Mouse (Mus musculus) heart, embryonic 11.5 days (tissue): ENCODE data around the gene Hoxa13. TPM values are rescaled to one million over a fixed set of nuclear protein-coding genes. Genes with fewer than 3 reads are reported as not detected.
A peak's percentile ranks its signal among the peaks of the same experiment; 100 is the strongest.

ENCODE experiments used
- ATAC-seq: fragments of 200-750 bp; cut with Nextera tagmentation; replicated peaks from 2 replicates; pipeline ENCODE4 v1.8.0; 2017; ENCODE audit warnings: moderate library complexity; ENCODE audit not compliant: insufficient number of reproducible peaks, low FRiP score, low TSS enrichment
- H3K27ac ChIP-seq: fragments of 300-500 bp; sonication (generic); 2 replicates; pipeline ENCODE4 v1.5.1; 2014; ENCODE audit warnings: mild to moderate bottlenecking, low read depth, low read length
- H3K27me3 ChIP-seq: fragments of 300-500 bp; sonication (generic); 2 replicates; pipeline ENCODE4 v1.6.1; 2014; ENCODE audit warnings: mild to moderate bottlenecking, low read length, mixed read lengths; ENCODE audit not compliant: control insufficient read depth, insufficient read depth
- H3K36me3 ChIP-seq: fragments of 300-500 bp; sonication (generic); 2 replicates; pipeline ENCODE4 v1.6.1; 2014; ENCODE audit warnings: mild to moderate bottlenecking, low read length, moderate library complexity, mixed read lengths; ENCODE audit not compliant: control insufficient read depth, insufficient read depth
- H3K4me1 ChIP-seq: fragments of 300-500 bp; sonication (generic); 2 replicates; pipeline ENCODE4 v1.6.1; 2014; ENCODE audit warnings: low read length; ENCODE audit not compliant: control insufficient read depth, insufficient read depth
- H3K4me2 ChIP-seq: fragments of 300-500 bp; sonication (generic); 2 replicates; pipeline ENCODE4 v1.6.1; 2014; ENCODE audit warnings: mild to moderate bottlenecking, moderate library complexity
- H3K4me3 ChIP-seq: fragments of 300-500 bp; sonication (generic); 2 replicates; pipeline ENCODE4 v1.5.1; 2014; ENCODE audit warnings: low read depth, low read length
- H3K9ac ChIP-seq: fragments of 300-500 bp; sonication (generic); 2 replicates; pipeline ENCODE4 v1.6.1; 2014; ENCODE audit warnings: mild to moderate bottlenecking, low read depth, low read length, moderate library complexity
- H3K9me3 ChIP-seq: fragments of 300-500 bp; sonication (generic); replicated peaks from 2 replicates; pipeline ENCODE4 v1.6.1; 2016; ENCODE audit warnings: low read length; ENCODE audit not compliant: control insufficient read depth
- WGBS: fragments of 180-500 bp; shearing (Covaris S2); extraction: QIAGEN DNeasy Blood & Tissue Kit; methylation state at CpG from one replicate; pipeline ENCODE4 v1.1.7; 2014; ENCODE audit not compliant: insufficient replicate concordance; 5-methylcytosine and 5-hydroxymethylcytosine counted together
- polyA plus RNA-seq: library from polyadenylated mRNA; unstranded; fragments of >200 nt; fragmentation: Nextera tagmentation; extraction: Ambion mirVana; gene quantifications from 2 replicates; pipeline ENCODE4 v1.2.1, GENCODE M21; 2014

The Hoxa13 gene
- 0.20 TPM in 1 of 2 replicates, not detected in the other for polyA plus RNA-seq

DNA sequence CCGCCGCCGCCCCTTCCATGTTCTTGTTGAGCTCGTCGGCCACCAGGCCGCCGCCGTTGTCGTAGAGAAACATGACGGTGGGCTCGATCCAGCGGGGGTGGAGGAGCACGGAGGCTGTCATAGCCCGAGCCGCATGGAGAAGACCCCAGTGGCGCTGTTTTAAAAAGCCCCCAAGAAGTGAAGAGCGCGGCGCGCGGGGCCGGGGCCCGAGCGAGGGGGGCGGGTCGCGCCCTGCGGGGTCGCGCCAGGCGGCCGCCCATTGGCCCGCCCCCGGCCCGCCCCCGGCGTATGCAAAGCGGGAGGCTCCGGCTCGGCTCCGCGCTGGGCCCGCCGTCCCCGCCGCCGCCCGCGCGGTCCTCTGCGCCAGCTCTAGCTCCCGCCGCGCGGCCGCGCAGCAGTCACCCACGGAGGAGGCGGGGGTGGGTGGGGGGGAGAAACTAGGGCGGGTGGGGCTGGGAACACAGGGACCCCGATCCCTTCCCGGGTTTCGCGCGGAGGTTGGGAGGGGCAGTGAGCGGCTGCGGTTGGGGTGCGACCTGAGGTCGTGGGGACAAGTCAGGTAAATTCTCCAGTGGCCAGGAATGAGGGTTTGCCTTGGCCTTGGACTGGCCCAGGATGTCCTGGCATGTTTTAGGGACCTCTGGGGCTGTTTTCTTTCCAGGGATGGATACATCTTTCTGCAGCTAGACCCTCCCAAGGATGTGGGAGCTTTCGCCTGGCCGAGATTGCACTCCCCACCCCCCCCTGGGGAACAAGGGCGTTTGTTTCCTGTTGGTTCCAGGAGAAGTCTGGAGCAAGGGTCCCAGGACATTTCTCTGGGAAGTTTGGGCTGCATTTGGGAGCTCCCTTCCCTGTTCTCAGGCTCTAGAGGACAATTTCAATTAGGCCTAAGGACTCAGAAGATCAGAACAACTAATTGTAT lies at the start of gene Hoxa13:
TSS of gene Hoxa13 (minus strand) at position 227 of the 922 bp plus-strand sequence.
- peak within 1 kb of the TSS; percentile 52 for H3K4me3 ChIP-seq
- peak; percentile 67 for ATAC-seq
- peak within 1 kb of the TSS; percentile 81 for H3K4me2 ChIP-seq
- H3K9ac ChIP-seq = no peak within 1 kb of the TSS
- H3K27ac ChIP-seq = no peak within 1 kb of the TSS
- H3K27me3 ChIP-seq = peaks cover 93% of the 10 kb centered on the region
- no peaks in the 10 kb centered on the region for H3K9me3 ChIP-seq
- 1% methylated on average over 31 of the region's 72 CpGs for WGBS
- H3K36me3 ChIP-seq = no peaks in the 10 kb centered on the region
- H3K4me1 ChIP-seq = no peaks in the 10 kb centered on the region; the same call in 1 of the 2 replicates

DNA sequence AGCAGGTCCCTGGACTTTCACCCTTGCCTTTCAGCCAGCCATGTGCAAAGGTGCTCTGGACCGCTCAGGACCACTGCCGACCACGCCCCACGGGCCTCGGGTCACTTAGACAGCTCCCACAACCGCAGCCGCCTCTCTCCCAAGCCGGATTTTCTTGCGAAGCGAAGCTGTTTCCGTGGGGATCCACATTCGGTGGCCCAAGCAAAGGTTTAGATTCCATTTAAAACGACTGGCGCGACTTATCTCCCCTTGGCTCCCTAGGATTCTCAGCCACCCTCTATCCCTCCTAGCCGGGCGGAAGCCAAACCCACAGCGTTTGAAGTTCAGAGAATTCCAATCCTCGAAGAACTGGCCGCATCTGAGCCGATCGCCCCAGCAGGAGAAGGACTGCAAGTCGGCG lies 49.7 kb upstream of the Hoxa13 start:
- WGBS = under 1% methylated on average over 24 of the region's 24 CpGs
- peak overlapping the region; percentile 40 for H3K4me2 ChIP-seq

DNA sequence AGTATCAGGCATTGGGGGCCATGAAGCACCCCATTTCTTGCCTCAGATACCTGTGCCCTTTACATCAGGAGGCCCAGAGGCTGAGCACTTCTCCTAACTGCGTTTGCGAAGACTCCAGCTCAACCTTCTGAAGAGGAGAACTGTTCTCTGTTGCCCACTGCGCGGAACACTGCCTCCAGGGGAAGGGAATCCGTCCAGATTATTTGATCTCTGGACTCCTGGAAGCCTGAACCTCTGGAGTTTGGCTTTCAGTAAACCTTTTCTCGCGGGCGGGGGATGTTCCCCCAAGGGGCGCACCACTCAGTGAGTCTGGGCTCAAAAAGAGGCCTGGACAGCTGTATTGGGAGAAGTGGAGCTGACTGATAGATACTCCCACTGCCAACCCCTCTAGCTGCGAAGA lies 49.1 kb upstream of the Hoxa13 start:
- Histone ChIP-seq H3K4me1 (peaks cover 5% of the 10 kb centered on the region; the same call in 1 of the 2 replicates), H3K27me3 (peaks cover 90% of the 10 kb centered on the region), H3K36me3 (no peaks in the 10 kb centered on the region), H3K4me2 (no peak overlapping the region), H3K4me3 (no peak overlapping the region), H3K9ac (no peak overlapping the region), H3K27ac (no peak overlapping the region), H3K9me3 (no peaks in the 10 kb centered on the region)
- 28% methylated on average over 10 of the region's 10 CpGs for WGBS
- no peak for ATAC-seq

More for the DNA sequence above, 49.7 kb upstream of the Hoxa13 start:
- Histone ChIP-seq H3K4me1 (peaks cover 5% of the 10 kb centered on the region; the same call in 1 of the 2 replicates), H3K27ac (no peak overlapping the region), H3K9ac (no peak overlapping the region), H3K27me3 (peaks cover 93% of the 10 kb centered on the region), H3K4me3 (peak overlapping the region; percentile 19; the same call in 1 of the 2 replicates), H3K9me3 (no peaks in the 10 kb centered on the region), H3K36me3 (no peaks in the 10 kb centered on the region)
- no peak for ATAC-seq

DNA sequence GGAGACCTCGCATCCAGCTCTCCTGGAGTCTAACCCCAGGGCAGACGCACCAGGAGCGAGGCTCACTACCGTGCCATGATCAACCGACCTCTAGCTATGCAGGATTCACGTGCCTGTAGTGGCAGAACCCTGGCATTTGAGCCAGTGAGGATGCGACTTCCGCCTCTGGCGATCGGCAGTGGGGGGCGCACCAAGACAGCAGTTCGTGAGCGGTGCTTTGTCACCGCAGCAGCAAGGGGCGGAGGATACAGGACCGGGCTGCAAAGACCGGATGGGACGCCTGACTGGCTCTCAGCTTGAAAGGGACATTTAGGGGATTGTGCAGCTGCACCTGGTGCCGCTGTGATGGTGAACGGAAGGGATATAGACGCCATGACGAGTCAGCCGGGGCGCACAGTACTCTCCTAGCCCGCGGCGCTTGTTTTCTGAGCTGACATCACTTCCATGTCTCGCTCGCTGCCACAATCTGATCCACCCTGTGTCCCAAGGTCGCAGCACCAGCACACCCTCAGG lies 45.3 kb upstream of the Hoxa13 start:
- H3K4me3 ChIP-seq = peak overlapping the region; percentile 48
- H3K9ac ChIP-seq = no peak overlapping the region; the same call in 1 of the 2 replicates
- 1% methylated on average over 30 of the region's 30 CpGs for WGBS
- no peaks in the 10 kb centered on the region for H3K9me3 ChIP-seq
- no peak overlapping the region for H3K27ac ChIP-seq
- no peaks in the 10 kb centered on the region for H3K36me3 ChIP-seq
- no peak for ATAC-seq
- H3K4me2 ChIP-seq = peak overlapping the region; percentile 74
- H3K27me3 ChIP-seq = peaks cover 58% of the 10 kb centered on the region
- H3K4me1 ChIP-seq = 0 out of 2 replicates have a peak, but pooled peaks cover 5% of the 10 kb centered on the region

DNA sequence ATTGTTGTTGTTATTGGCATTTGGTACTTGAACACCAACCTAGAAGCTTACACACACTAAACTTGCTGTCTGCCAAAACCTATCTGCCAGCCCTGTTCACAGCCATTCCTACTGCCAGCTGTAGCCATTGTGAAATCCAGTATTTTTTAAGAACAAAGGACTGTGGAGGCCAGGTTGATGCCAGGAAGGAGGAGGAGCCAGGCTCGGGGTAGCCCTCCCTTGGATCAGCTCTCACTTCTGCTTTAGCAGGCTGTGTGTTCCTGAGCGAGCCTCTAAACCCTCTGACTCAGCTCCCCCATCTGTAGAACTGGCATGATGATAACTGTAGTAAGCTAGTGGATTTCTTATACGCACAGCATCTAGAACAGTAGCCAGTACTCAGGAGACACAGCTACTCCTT lies 42.7 kb upstream of the Hoxa13 start:
- 52% methylated on average over 3 of the region's 3 CpGs for WGBS
- Histone ChIP-seq H3K9me3 (no peaks in the 10 kb centered on the region), H3K4me1 (no peaks in the 10 kb centered on the region), H3K4me3 (no peak overlapping the region), H3K27ac (no peak overlapping the region), H3K9ac (no peak overlapping the region), H3K27me3 (peaks cover 36% of the 10 kb centered on the region), H3K36me3 (no peaks in the 10 kb centered on the region), H3K4me2 (no peak overlapping the region)
- ATAC-seq = no peak

DNA sequence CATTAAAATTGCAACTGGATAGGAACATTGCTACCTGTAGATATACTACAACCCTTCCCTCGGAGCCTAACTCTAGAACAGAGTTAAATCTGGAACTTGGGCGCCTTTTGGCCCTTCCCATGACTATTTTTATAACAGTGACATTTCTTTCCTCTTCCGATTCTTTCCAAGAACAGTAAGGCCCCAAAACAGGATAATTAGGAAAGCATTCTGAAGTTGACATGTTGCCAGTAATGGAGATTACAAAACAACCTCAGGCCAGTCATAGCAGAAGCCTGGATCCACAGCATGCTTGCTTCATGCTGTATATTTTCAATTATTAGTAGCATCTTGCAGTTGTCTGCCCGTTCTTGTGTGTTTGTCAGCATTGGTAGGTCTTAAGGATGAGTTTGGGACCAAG lies 40.1 kb upstream of the Hoxa13 start:
- H3K27me3 ChIP-seq = peaks cover 11% of the 10 kb centered on the region
- H3K9me3 ChIP-seq = no peaks in the 10 kb centered on the region
- H3K4me1 ChIP-seq = no peaks in the 10 kb centered on the region
- no peak overlapping the region for H3K4me3 ChIP-seq
- H3K36me3 ChIP-seq = no peaks in the 10 kb centered on the region
- H3K9ac ChIP-seq = no peak overlapping the region
- H3K4me2 ChIP-seq = no peak overlapping the region
- 73% methylated on average over 4 of the region's 4 CpGs for WGBS
- no peak overlapping the region for H3K27ac ChIP-seq
- ATAC-seq = no peak

DNA sequence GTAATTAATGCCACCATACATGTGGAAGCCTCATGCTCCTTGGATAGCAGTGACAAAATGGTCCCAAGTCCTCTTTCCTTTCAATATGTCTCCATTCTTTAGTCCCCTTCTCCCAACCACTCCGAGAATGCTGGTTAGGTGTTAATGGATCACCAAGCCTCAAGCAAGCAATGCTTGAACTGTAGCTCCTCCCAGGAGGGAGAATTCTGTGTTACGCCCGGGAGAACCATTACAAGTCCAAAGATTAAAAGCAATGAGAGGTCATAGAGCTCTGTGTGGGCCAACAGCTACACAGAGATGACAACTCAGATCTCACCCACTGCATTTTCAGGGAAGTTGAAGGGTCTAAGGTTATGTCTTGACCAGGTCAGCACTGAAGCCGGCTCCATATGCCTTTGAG lies 37.8 kb upstream of the Hoxa13 start:
- ATAC-seq = no peak

DNA sequence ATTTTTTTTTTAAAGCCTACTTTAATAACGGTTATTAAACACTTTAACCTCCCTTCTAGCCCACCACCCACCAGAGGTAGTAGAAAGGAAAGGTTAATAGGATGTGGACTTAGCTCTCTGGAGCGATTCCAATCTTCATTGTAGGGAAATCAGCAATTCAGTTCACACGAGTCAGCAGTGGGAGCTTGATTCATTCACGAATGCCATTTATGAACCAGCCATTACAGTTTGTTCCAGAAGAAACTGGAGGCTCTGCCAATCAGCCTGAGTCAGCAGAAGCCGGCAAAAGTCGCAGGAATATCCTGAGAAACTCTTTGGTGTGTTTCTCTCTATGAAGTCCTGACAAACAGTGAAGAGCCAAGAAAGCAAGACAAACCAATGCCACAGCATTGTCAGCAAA lies 33.9 kb upstream of the Hoxa13 start:
- no peaks in the 10 kb centered on the region for H3K4me1 ChIP-seq
- H3K4me3 ChIP-seq = no peak overlapping the region
- peaks cover 35% of the 10 kb centered on the region for H3K27me3 ChIP-seq
- no peak overlapping the region for H3K27ac ChIP-seq
- H3K9me3 ChIP-seq = no peaks in the 10 kb centered on the region
- ATAC-seq = no peak
- WGBS = 74% methylated on average over 6 of the region's 6 CpGs
- no peak overlapping the region for H3K9ac ChIP-seq
- H3K4me2 ChIP-seq = no peak overlapping the region
- no peaks in the 10 kb centered on the region for H3K36me3 ChIP-seq

More for the DNA sequence above, 37.8 kb upstream of the Hoxa13 start:
- Histone ChIP-seq H3K36me3 (no peaks in the 10 kb centered on the region), H3K27ac (no peak overlapping the region), H3K4me1 (no peaks in the 10 kb centered on the region), H3K27me3 (peaks cover 7% of the 10 kb centered on the region), H3K4me3 (no peak overlapping the region), H3K9ac (no peak overlapping the region), H3K9me3 (no peaks in the 10 kb centered on the region), H3K4me2 (no peak overlapping the region)
- WGBS = 66% methylated on average over 4 of the region's 4 CpGs
